Mouse (Mus musculus) layer of hippocampus, adult 18-20 months (tissue): ENCODE measurements around the gene Vmn2r79. TPM values are rescaled to one million over a fixed set of nuclear protein-coding genes. Genes with fewer than 3 reads are reported as not detected.
"Not testable (repeated sequence)": the region's sequence is repeated elsewhere in the genome, so short reads cannot be mapped to it uniquely, and the experiment has no call there.

Source experiments
- DNase-seq, 2 experiments: peaks; one replicate each; pipeline ENCODE4 v3.0.0; 2022; ENCODE audit warnings: low spot score in 2 of 2
- long read RNA-seq: library from polyadenylated mRNA; stranded (forward); transcript quantifications from one replicate; pipeline ENCODE4 v2.0.0, GENCODE M21; 2021
- total RNA-seq, 2 experiments: library from RNA; stranded (reverse); gene quantifications; 2 replicates each; pipeline ENCODE4 v1.2.3; 2021

The Vmn2r79 gene
- under 1 TPM in 1 of 2 experiments, not detected in 1; 0.05 TPM for total RNA-seq
- long read RNA-seq, result 0 reads

GRCm38 (mm10) chr7:86995815-86996214, at the start of gene Vmn2r79:
Gene Vmn2r79 (plus strand): TSS chr7:86996115.
- DNase-seq, result not testable (repeated sequence)

GRCm38 (mm10) chr7:86994700-86995099, 1.2 kb upstream of the Vmn2r79 start:
- no peak for DNase-seq

DNA sequence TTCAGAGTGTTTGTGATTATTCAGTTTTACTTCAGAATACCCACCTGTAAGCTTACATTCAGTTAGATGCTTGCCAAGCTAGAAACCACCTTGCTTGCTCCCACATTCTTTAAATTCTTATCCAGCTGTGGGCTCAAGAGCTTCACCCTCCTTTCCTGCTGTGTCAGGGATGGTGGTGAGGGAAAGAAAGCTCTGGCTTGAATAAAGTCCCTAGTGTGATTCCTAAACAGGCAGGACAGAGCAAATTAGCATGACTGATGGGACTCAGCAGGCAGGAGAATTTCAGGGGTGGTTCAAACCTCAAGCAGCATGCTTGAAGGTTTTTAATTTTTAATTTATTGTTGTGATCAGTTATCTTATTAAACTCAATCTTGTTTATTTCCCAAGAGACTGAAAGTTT, 30.6 kb downstream of the Vmn2r79 start:
- not testable (repeated sequence) for DNase-seq

- no peak for DNase-seq
Observed at GRCm38 (mm10) chr7:87063576-87063975, 67.7 kb downstream of the Vmn2r79 start.

Other genes starting within 250 kb of the Vmn2r79 start
- 10 to 100 TPM; 10.2 to 11.1 TPM for gene Folh1, start 220.2 kb upstream of the Vmn2r79 start, total RNA-seq
- not detected for gene Vmn2r77, start 201.1 kb upstream of the Vmn2r79 start, total RNA-seq
- gene Vmn2r78, start 81.0 kb upstream of the Vmn2r79 start, total RNA-seq, result under 1 TPM in 1 of 2 experiments, not detected in 1; 0.08 TPM
- under 1 TPM in 1 of 2 experiments, not detected in 1; 0.25 TPM for gene Nox4, start 250.0 kb downstream of the Vmn2r79 start, total RNA-seq